Mouse (Mus musculus) neural tube, embryonic 13.5 days (tissue): Measurements from ENCODE around the gene Hcfc1r1. TPM values are rescaled to one million over a fixed set of nuclear protein-coding genes. Genes with fewer than 3 reads are reported as not detected.

ENCODE experiments used
- polyA plus RNA-seq: library from polyadenylated mRNA; unstranded; fragments of >200 nt; fragmentation: Nextera tagmentation; extraction: Ambion mirVana; gene quantifications from 2 replicates; pipeline ENCODE4 v1.2.1, GENCODE M21; 2015

Hcfc1r1 gene
- polyA plus RNA-seq, 1 experiment from 2014 or later, result 132 TPM

Other genes starting within 250 kb of the Hcfc1r1 start
- not detected in 2 replicates for gene Vmn2r117, start 193.9 kb upstream of the Hcfc1r1 start, polyA plus RNA-seq
- gene Zfp213, start 109.4 kb upstream of the Hcfc1r1 start, polyA plus RNA-seq, result 17.4 and 17.8 TPM in 2 replicates
- 24.4 and 28.8 TPM in 2 replicates for gene Zfp13, start 74.1 kb upstream of the Hcfc1r1 start, polyA plus RNA-seq
- not detected in 2 replicates for gene Zscan10, start 72.7 kb upstream of the Hcfc1r1 start, polyA plus RNA-seq
- gene Mmp25, start 28.3 kb upstream of the Hcfc1r1 start, polyA plus RNA-seq, result 1.9 and 2.3 TPM in 2 replicates
- gene Bicdl2, start 13.1 kb upstream of the Hcfc1r1 start, polyA plus RNA-seq, result 0.19 TPM in 1 of 2 replicates, not detected in the other
- 51.8 and 51.9 TPM in 2 replicates for gene Thoc6, start 286 bp downstream of the Hcfc1r1 start, polyA plus RNA-seq
- gene Tnfrsf12a, start 3.9 kb downstream of the Hcfc1r1 start, polyA plus RNA-seq, result 4.7 and 5.4 TPM in 2 replicates
- gene Cldn6, start 5.7 kb downstream of the Hcfc1r1 start, polyA plus RNA-seq, result 0.53 and 1.2 TPM in 2 replicates
- 1.2 and 1.3 TPM in 2 replicates for gene Cldn9, start 10.4 kb downstream of the Hcfc1r1 start, polyA plus RNA-seq
- 0.36 and 0.54 TPM in 2 replicates for gene 1520401A03Rik, start 49.2 kb downstream of the Hcfc1r1 start, polyA plus RNA-seq
- gene Pkmyt1, start 52.7 kb downstream of the Hcfc1r1 start, polyA plus RNA-seq, result 13.9 and 16.7 TPM in 2 replicates
- 48.3 and 51.5 TPM in 2 replicates for gene Paqr4, start 67.3 kb downstream of the Hcfc1r1 start, polyA plus RNA-seq
- gene Kremen2, start 72.2 kb downstream of the Hcfc1r1 start, polyA plus RNA-seq, result 1.5 and 3.0 TPM in 2 replicates
- 213 and 231 TPM in 2 replicates for gene Flywch1, start 98.0 kb downstream of the Hcfc1r1 start, polyA plus RNA-seq
- gene Flywch2, start 112.5 kb downstream of the Hcfc1r1 start, polyA plus RNA-seq, result 60.4 and 66.5 TPM in 2 replicates
- gene Srrm2, start 116.9 kb downstream of the Hcfc1r1 start, polyA plus RNA-seq, result 535 and 581 TPM in 2 replicates
- 1,286 and 1,362 TPM in 2 replicates for gene Elob, start 155.5 kb downstream of the Hcfc1r1 start, polyA plus RNA-seq
- not detected in 2 replicates for gene Prss33, start 162.5 kb downstream of the Hcfc1r1 start, polyA plus RNA-seq
- gene Prss32, start 170.3 kb downstream of the Hcfc1r1 start, polyA plus RNA-seq, result not detected in 2 replicates
- 0.96 and 1.4 TPM in 2 replicates for gene Prss41, start 170.6 kb downstream of the Hcfc1r1 start, polyA plus RNA-seq
- not detected in 2 replicates for gene Prss21, start 194.5 kb downstream of the Hcfc1r1 start, polyA plus RNA-seq
- gene Dcpp1, start 207.3 kb downstream of the Hcfc1r1 start, polyA plus RNA-seq, result not detected in 2 replicates
- gene Dcpp2, start 207.3 kb downstream of the Hcfc1r1 start, polyA plus RNA-seq, result not detected in 2 replicates
- gene Dcpp3, start 243.9 kb downstream of the Hcfc1r1 start, polyA plus RNA-seq, result not detected in 2 replicates